Mouse (Mus musculus) liver, adult 2 months (tissue): ENCODE measurements around the gene Wdr83.

Experiments
- CTCF ChIP-seq: fragments of 200-500 bp; IDR thresholded peaks from 2 replicates; pipeline ENCODE4 v1.5.1; 2011; ENCODE audit warnings: low read depth, low read length, control low read depth
- POLR2A ChIP-seq: fragments of 200-500 bp; IDR thresholded peaks from 2 replicates; pipeline ENCODE4 v1.6.1; 2011; ENCODE audit warnings: low read length, control low read depth; ENCODE audit not compliant: insufficient read depth; ENCODE audit errors: extremely low read depth

- TF ChIP-seq CTCF = no peak
- no peak for TF ChIP-seq POLR2A
Observed at GRCm38 (mm10) chr8:85035165-85035727, 45.9 kb downstream of the Wdr83 start.
